Mouse (Mus musculus): ENCODE measurements around the gene Kifap3. TPM values are rescaled to one million over a fixed set of nuclear protein-coding genes. Genes with fewer than 3 reads are reported as not detected.

Gene Kifap3
- total and polyA plus RNA-seq, 2 experiments from 2014 or later, result 9.5 to 12.4 TPM

- ATAC-seq (ENCODE audit: insufficient read depth, low read depth) (no peak; the same call in 1 of the 2 replicates), DNase-seq (ENCODE audit: low spot score) (peak; percentile 13)
- TF ChIP-seq CTCF (IDR thresholded peaks at IDR 0.05; ENCODE audit: low read depth) (no peak), EP300 (IDR thresholded peaks at IDR 0.05; ENCODE audit: low read depth) (no peak)
- peak overlapping the region; percentile 98 for H3K4me3 ChIP-seq (ENCODE audit: low read depth, low read length)
- peaks cover 10% of the 10 kb centered on the region for H3K4me1 ChIP-seq (ENCODE audit: control insufficient read depth, insufficient read depth)
- H3K36me3 ChIP-seq (replicated peaks; ENCODE audit: control insufficient read depth, insufficient read depth, low read length), result peaks cover 22% of the 10 kb centered on the region
- peak overlapping the region; percentile 60; the same call in 1 of the 2 replicates for H3K27ac ChIP-seq (ENCODE audit: low read depth)
- WGBS, result under 1% methylated on average over 12 of the region's 12 CpGs
- H3K4me2 ChIP-seq (ENCODE audit: low read depth, low read length), result peak overlapping the region; percentile 88
- peak overlapping the region; percentile 99 for H3K9ac ChIP-seq (replicated peaks; ENCODE audit: low read depth, low read length)
- H3K27me3 ChIP-seq (ENCODE audit: control insufficient read depth, insufficient read depth, low read length), result no peaks in the 10 kb centered on the region
- H3K9me3 ChIP-seq (replicated peaks; ENCODE audit: control insufficient read depth, low read length), result no peaks in the 10 kb centered on the region
Observed at GRCm38 (mm10) chr1:163930458-163930794, 151.0 kb downstream of the Kifap3 start.

- 79% methylated on average over 8 of the region's 8 CpGs for WGBS
- no peak overlapping the region for H3K4me2 ChIP-seq (ENCODE audit: low read depth, low read length)
Observed at GRCm38 (mm10) chr1:163931801-163932200, 152.4 kb downstream of the Kifap3 start.

GRCm38 (mm10) chr1:163934591-163934990, 155.2 kb downstream of the Kifap3 start:
- H3K4me3 ChIP-seq (ENCODE audit: low read depth, low read length), result no peak overlapping the region
- no peak overlapping the region for H3K9ac ChIP-seq (replicated peaks; ENCODE audit: low read depth, low read length)
- no peak overlapping the region for H3K4me2 ChIP-seq (ENCODE audit: low read depth, low read length)
- H3K9me3 ChIP-seq (replicated peaks; ENCODE audit: control insufficient read depth, low read length), result no peaks in the 10 kb centered on the region
- ATAC-seq (ENCODE audit: insufficient read depth, low read depth) (no peak), DNase-seq (ENCODE audit: low spot score) (no peak)
- 56% methylated on average over 2 of the region's 2 CpGs for WGBS
- TF ChIP-seq EP300 (IDR thresholded peaks at IDR 0.05; ENCODE audit: low read depth), result no peak
- no peak for TF ChIP-seq CTCF (IDR thresholded peaks at IDR 0.05; ENCODE audit: low read depth)
- no peaks in the 10 kb centered on the region for H3K27me3 ChIP-seq (ENCODE audit: control insufficient read depth, insufficient read depth, low read length)
- no peak overlapping the region for H3K27ac ChIP-seq (ENCODE audit: low read depth)
- H3K4me1 ChIP-seq (ENCODE audit: control insufficient read depth, insufficient read depth), result peaks cover 7% of the 10 kb centered on the region
- peaks cover 59% of the 10 kb centered on the region for H3K36me3 ChIP-seq (replicated peaks; ENCODE audit: control insufficient read depth, insufficient read depth, low read length)

More at GRCm38 (mm10) chr1:163931801-163932200, 152.4 kb downstream of the Kifap3 start:
- Histone ChIP-seq H3K36me3 (replicated peaks; ENCODE audit: control insufficient read depth, insufficient read depth, low read length) (peaks cover 35% of the 10 kb centered on the region), H3K27ac (ENCODE audit: low read depth) (no peak overlapping the region), H3K9me3 (replicated peaks; ENCODE audit: control insufficient read depth, low read length) (no peaks in the 10 kb centered on the region), H3K4me1 (ENCODE audit: control insufficient read depth, insufficient read depth) (peaks cover 10% of the 10 kb centered on the region), H3K27me3 (ENCODE audit: control insufficient read depth, insufficient read depth, low read length) (no peaks in the 10 kb centered on the region), H3K4me3 (ENCODE audit: low read depth, low read length) (no peak overlapping the region), H3K9ac (replicated peaks; ENCODE audit: low read depth, low read length) (no peak overlapping the region)
- no peak for ATAC-seq (ENCODE audit: insufficient read depth, low read depth)
- no peak for TF ChIP-seq EP300 (IDR thresholded peaks at IDR 0.05; ENCODE audit: low read depth)
- DNase-seq (ENCODE audit: low spot score), result no peak

- H3K9ac ChIP-seq (replicated peaks; ENCODE audit: low read depth, low read length), result no peak overlapping the region
- ATAC-seq (ENCODE audit: insufficient read depth, low read depth) (no peak), DNase-seq (ENCODE audit: low spot score) (no peak)
- H3K27ac ChIP-seq (ENCODE audit: low read depth), result no peak overlapping the region
- H3K4me2 ChIP-seq (ENCODE audit: low read depth, low read length), result no peak overlapping the region
- H3K4me3 ChIP-seq (ENCODE audit: low read depth, low read length), result no peak overlapping the region
- no peaks in the 10 kb centered on the region for H3K27me3 ChIP-seq (ENCODE audit: control insufficient read depth, insufficient read depth, low read length)
- 66% methylated on average over 6 of the region's 6 CpGs for WGBS
- no peak for TF ChIP-seq EP300 (IDR thresholded peaks at IDR 0.05; ENCODE audit: low read depth)
- H3K4me1 ChIP-seq (ENCODE audit: control insufficient read depth, insufficient read depth), result no peaks in the 10 kb centered on the region
- no peaks in the 10 kb centered on the region for H3K9me3 ChIP-seq (replicated peaks; ENCODE audit: control insufficient read depth, low read length)
- peaks cover 89% of the 10 kb centered on the region for H3K36me3 ChIP-seq (replicated peaks; ENCODE audit: control insufficient read depth, insufficient read depth, low read length)
Observed at GRCm38 (mm10) chr1:163942056-163942455, 162.7 kb downstream of the Kifap3 start.

GRCm38 (mm10) chr1:163953396-163953795, 174.0 kb downstream of the Kifap3 start:
- TF ChIP-seq CTCF (IDR thresholded peaks at IDR 0.05; ENCODE audit: low read depth) (no peak), EP300 (IDR thresholded peaks at IDR 0.05; ENCODE audit: low read depth) (no peak)
- H3K27me3 ChIP-seq (ENCODE audit: control insufficient read depth, insufficient read depth, low read length), result no peaks in the 10 kb centered on the region
- H3K4me1 ChIP-seq (ENCODE audit: control insufficient read depth, insufficient read depth), result no peaks in the 10 kb centered on the region
- peaks cover 70% of the 10 kb centered on the region for H3K36me3 ChIP-seq (replicated peaks; ENCODE audit: control insufficient read depth, insufficient read depth, low read length)
- ATAC-seq (ENCODE audit: insufficient read depth, low read depth) (no peak), DNase-seq (ENCODE audit: low spot score) (no peak)
- no peaks in the 10 kb centered on the region for H3K9me3 ChIP-seq (replicated peaks; ENCODE audit: control insufficient read depth, low read length)
- H3K4me3 ChIP-seq (ENCODE audit: low read depth, low read length), result no peak overlapping the region
- no peak overlapping the region for H3K4me2 ChIP-seq (ENCODE audit: low read depth, low read length)
- 83% methylated on average over 2 of the region's 2 CpGs for WGBS
- H3K27ac ChIP-seq (ENCODE audit: low read depth), result no peak overlapping the region
- H3K9ac ChIP-seq (replicated peaks; ENCODE audit: low read depth, low read length), result no peak overlapping the region

GRCm38 (mm10) chr1:163958036-163958435, 178.7 kb downstream of the Kifap3 start:
- ATAC-seq (ENCODE audit: insufficient read depth, low read depth), result no peak
- 73% methylated on average over 3 of the region's 3 CpGs for WGBS

More at GRCm38 (mm10) chr1:163958036-163958435, 178.7 kb downstream of the Kifap3 start:
- no peaks in the 10 kb centered on the region for H3K27me3 ChIP-seq (ENCODE audit: control insufficient read depth, insufficient read depth, low read length)
- H3K4me1 ChIP-seq (ENCODE audit: control insufficient read depth, insufficient read depth), result no peaks in the 10 kb centered on the region
- H3K4me2 ChIP-seq (ENCODE audit: low read depth, low read length), result no peak overlapping the region
- H3K36me3 ChIP-seq (replicated peaks; ENCODE audit: control insufficient read depth, insufficient read depth, low read length), result peaks cover 38% of the 10 kb centered on the region
- H3K9ac ChIP-seq (replicated peaks; ENCODE audit: low read depth, low read length), result no peak overlapping the region
- TF ChIP-seq CTCF (IDR thresholded peaks at IDR 0.05; ENCODE audit: low read depth) (no peak), EP300 (IDR thresholded peaks at IDR 0.05; ENCODE audit: low read depth) (no peak)
- H3K9me3 ChIP-seq (replicated peaks; ENCODE audit: control insufficient read depth, low read length), result no peaks in the 10 kb centered on the region
- H3K4me3 ChIP-seq (ENCODE audit: low read depth, low read length), result no peak overlapping the region
- DNase-seq (ENCODE audit: low spot score), result no peak
- no peak overlapping the region for H3K27ac ChIP-seq (ENCODE audit: low read depth)

Measured in heart, postnatal 0 days (tissue).